Mouse (Mus musculus): ENCODE measurements around the gene Orm2. TPM values are rescaled to one million over a fixed set of nuclear protein-coding genes. Genes with fewer than 3 reads are reported as not detected.

Gene Orm2
- polyA plus RNA-seq, 1 experiment from 2014 or later: not detected

- Histone ChIP-seq H3K9ac (no peak overlapping the region), H3K4me2 (replicated peaks) (no peak overlapping the region), H3K27ac (no peak overlapping the region), H3K27me3 (replicated peaks) (no peaks in the 10 kb centered on the region), H3K4me3 (no peak overlapping the region), H3K4me1 (no peaks in the 10 kb centered on the region), H3K36me3 (no peaks in the 10 kb centered on the region), H3K9me3 (no peaks in the 10 kb centered on the region)
- 67% methylated on average over 6 of the region's 6 CpGs for WGBS
- ATAC-seq (ENCODE audit: low FRiP score, low read depth): no peak
These were observed 13.7 kb upstream of the Orm2 start for GRCm38 (mm10) chr4:63348524-63348923.

- H3K27me3 ChIP-seq (replicated peaks): no peaks in the 10 kb centered on the region
- H3K36me3 ChIP-seq: no peaks in the 10 kb centered on the region
- no peak within 1 kb of the TSS for H3K9ac ChIP-seq
- H3K27ac ChIP-seq: no peak within 1 kb of the TSS
- no peak within 1 kb of the TSS for H3K4me3 ChIP-seq
- H3K4me2 ChIP-seq (replicated peaks): no peak within 1 kb of the TSS
- ATAC-seq (ENCODE audit: low FRiP score, low read depth): no peak
- H3K9me3 ChIP-seq: no peaks in the 10 kb centered on the region
- H3K4me1 ChIP-seq: no peaks in the 10 kb centered on the region
- 83% methylated on average over 4 of the region's 4 CpGs for WGBS
These were observed 6.2 kb upstream of the Orm2 start, which contains the start of gene Orm3 for GRCm38 (mm10) chr4:63355877-63356665. Gene Orm3, plus strand, starts transcription at chr4:63356162.

GRCm38 (mm10) chr4:63356981-63357570, 5.2 kb upstream of the Orm2 start:
- WGBS: 43% methylated on average over 2 of the region's 2 CpGs
- Histone ChIP-seq H3K4me1 (no peaks in the 10 kb centered on the region), H3K9me3 (no peaks in the 10 kb centered on the region), H3K4me3 (no peak overlapping the region), H3K4me2 (replicated peaks) (no peak overlapping the region), H3K27ac (no peak overlapping the region), H3K27me3 (replicated peaks) (no peaks in the 10 kb centered on the region), H3K36me3 (no peaks in the 10 kb centered on the region), H3K9ac (no peak overlapping the region)
- no peak for ATAC-seq (ENCODE audit: low FRiP score, low read depth)

GRCm38 (mm10) chr4:63359861-63360260, 2.4 kb upstream of the Orm2 start:
- no peak overlapping the region for H3K4me3 ChIP-seq
- no peak overlapping the region for H3K27ac ChIP-seq
- no peak for ATAC-seq (ENCODE audit: low FRiP score, low read depth)
- no peaks in the 10 kb centered on the region for H3K36me3 ChIP-seq
- no peaks in the 10 kb centered on the region for H3K27me3 ChIP-seq (replicated peaks)
- H3K9ac ChIP-seq: no peak overlapping the region
- H3K4me2 ChIP-seq (replicated peaks): no peak overlapping the region
- H3K4me1 ChIP-seq: no peaks in the 10 kb centered on the region
- H3K9me3 ChIP-seq: no peaks in the 10 kb centered on the region
- WGBS: 82% methylated on average over 6 of the region's 6 CpGs

- Histone ChIP-seq H3K27ac (no peak overlapping the region), H3K36me3 (peaks cover 23% of the 10 kb centered on the region), H3K27me3 (replicated peaks) (no peaks in the 10 kb centered on the region), H3K9ac (no peak overlapping the region), H3K4me2 (replicated peaks) (no peak overlapping the region), H3K9me3 (no peaks in the 10 kb centered on the region), H3K4me3 (no peak overlapping the region), H3K4me1 (no peaks in the 10 kb centered on the region)
- ATAC-seq (ENCODE audit: low FRiP score, low read depth): peak; percentile 30; the same call in 1 of the 2 replicates
- WGBS: 13% methylated on average over 4 of the region's 4 CpGs
These were observed 6.3 kb downstream of the Orm2 start for GRCm38 (mm10) chr4:63368577-63368976.

GRCm38 (mm10) chr4:63370897-63371296, 8.6 kb downstream of the Orm2 start:
- WGBS: 28% methylated on average over 7 of the region's 7 CpGs
- Histone ChIP-seq H3K9me3 (no peaks in the 10 kb centered on the region), H3K9ac (no peak overlapping the region), H3K4me1 (no peaks in the 10 kb centered on the region), H3K27me3 (replicated peaks) (no peaks in the 10 kb centered on the region), H3K27ac (no peak overlapping the region), H3K4me3 (no peak overlapping the region), H3K4me2 (replicated peaks) (no peak overlapping the region), H3K36me3 (peaks cover 36% of the 10 kb centered on the region)
- no peak for ATAC-seq (ENCODE audit: low FRiP score, low read depth)

- no peak for ATAC-seq (ENCODE audit: low FRiP score, low read depth)
- Histone ChIP-seq H3K9ac (no peak overlapping the region), H3K27me3 (replicated peaks) (no peaks in the 10 kb centered on the region), H3K27ac (no peak overlapping the region), H3K4me3 (no peak overlapping the region), H3K4me1 (no peaks in the 10 kb centered on the region), H3K36me3 (peaks cover 46% of the 10 kb centered on the region), H3K9me3 (no peaks in the 10 kb centered on the region), H3K4me2 (replicated peaks) (no peak overlapping the region)
- WGBS: 64% methylated on average over 3 of the region's 3 CpGs
These were observed 9.6 kb downstream of the Orm2 start for GRCm38 (mm10) chr4:63371890-63372289.

- Histone ChIP-seq H3K27me3 (replicated peaks) (no peaks in the 10 kb centered on the region), H3K4me1 (no peaks in the 10 kb centered on the region), H3K4me3 (no peak overlapping the region), H3K27ac (no peak overlapping the region), H3K9ac (no peak overlapping the region), H3K4me2 (replicated peaks) (no peak overlapping the region), H3K36me3 (peaks cover 60% of the 10 kb centered on the region), H3K9me3 (no peaks in the 10 kb centered on the region)
- 91% methylated on average over 8 of the region's 8 CpGs for WGBS
- no peak for ATAC-seq (ENCODE audit: low FRiP score, low read depth)
These were observed 11.2 kb downstream of the Orm2 start for GRCm38 (mm10) chr4:63373404-63373803.

- Histone ChIP-seq H3K9me3 (no peaks in the 10 kb centered on the region), H3K9ac (no peak overlapping the region), H3K27me3 (replicated peaks) (no peaks in the 10 kb centered on the region), H3K36me3 (peaks cover 62% of the 10 kb centered on the region), H3K4me1 (no peaks in the 10 kb centered on the region), H3K27ac (no peak overlapping the region), H3K4me2 (replicated peaks) (no peak overlapping the region), H3K4me3 (no peak overlapping the region)
- 78% methylated on average over 12 of the region's 12 CpGs for WGBS
- no peak for ATAC-seq (ENCODE audit: low FRiP score, low read depth)
These were observed 12.1 kb downstream of the Orm2 start for GRCm38 (mm10) chr4:63374331-63374730.

- no peak overlapping the region for H3K9ac ChIP-seq
- H3K27me3 ChIP-seq (replicated peaks): no peaks in the 10 kb centered on the region
- no peak for ATAC-seq (ENCODE audit: low FRiP score, low read depth)
- no peaks in the 10 kb centered on the region for H3K9me3 ChIP-seq
- peaks cover 69% of the 10 kb centered on the region for H3K36me3 ChIP-seq
- H3K4me1 ChIP-seq: no peaks in the 10 kb centered on the region
- H3K4me2 ChIP-seq (replicated peaks): no peak overlapping the region
- H3K4me3 ChIP-seq: no peak overlapping the region
- 93% methylated on average over 1 of the region's 1 CpGs for WGBS
- H3K27ac ChIP-seq: no peak overlapping the region
These were observed 13.1 kb downstream of the Orm2 start for GRCm38 (mm10) chr4:63375367-63375766.

GRCm38 (mm10) chr4:63377483-63377882, 15.2 kb downstream of the Orm2 start:
- peaks cover 84% of the 10 kb centered on the region for H3K36me3 ChIP-seq
- no peak for ATAC-seq (ENCODE audit: low FRiP score, low read depth)

GRCm38 (mm10) chr4:63382676-63383369, 20.6 kb downstream of the Orm2 start:
- H3K36me3 ChIP-seq: peaks cover 52% of the 10 kb centered on the region
- no peak overlapping the region for H3K27ac ChIP-seq
- H3K4me2 ChIP-seq (replicated peaks): no peak overlapping the region
- no peak overlapping the region for H3K4me3 ChIP-seq
- H3K9ac ChIP-seq: no peak overlapping the region
- H3K27me3 ChIP-seq (replicated peaks): no peaks in the 10 kb centered on the region
- H3K4me1 ChIP-seq: no peaks in the 10 kb centered on the region
- H3K9me3 ChIP-seq: no peaks in the 10 kb centered on the region
- WGBS: 94% methylated on average over 4 of the region's 4 CpGs
- no peak for ATAC-seq (ENCODE audit: low FRiP score, low read depth)

More at GRCm38 (mm10) chr4:63377483-63377882, 15.2 kb downstream of the Orm2 start:
- no peak overlapping the region for H3K9ac ChIP-seq
- no peaks in the 10 kb centered on the region for H3K4me1 ChIP-seq
- H3K27me3 ChIP-seq (replicated peaks): no peaks in the 10 kb centered on the region
- no peak overlapping the region for H3K4me2 ChIP-seq (replicated peaks)
- no peak overlapping the region for H3K27ac ChIP-seq
- no peaks in the 10 kb centered on the region for H3K9me3 ChIP-seq
- H3K4me3 ChIP-seq: no peak overlapping the region
- 75% methylated on average over 7 of the region's 7 CpGs for WGBS
